Mouse (Mus musculus) liver, embryonic 14.5 days (tissue): ENCODE measurements around the gene Ankrd34a. TPM values are rescaled to one million over a fixed set of nuclear protein-coding genes. Genes with fewer than 3 reads are reported as not detected.

Experiments
- ATAC-seq: fragments of 200-750 bp; cut with Nextera tagmentation; 2 replicates; pipeline ENCODE4 v1.8.0; 2017; ENCODE audit warnings: moderate number of reproducible peaks, mild to moderate bottlenecking, moderate library complexity; ENCODE audit not compliant: insufficient read depth
- DNase-seq, 3 experiments: peaks; one replicate each; pipeline ENCODE4 v3.0.0-alpha.2; 2012 to 2013; ENCODE audit warnings: low read depth in 3 of 3, low spot score in 3 of 3
- H3K27ac ChIP-seq: fragments of 300-500 bp; sonication (generic); 2 replicates; pipeline ENCODE4 v1.5.1; 2014; ENCODE audit warnings: moderate library complexity, mild to moderate bottlenecking, control low read depth, inconsistent platforms
- H3K27me3 ChIP-seq: fragments of 300-500 bp; sonication (generic); 2 replicates; pipeline ENCODE4 v1.6.1; 2014; ENCODE audit warnings: mild to moderate bottlenecking, low read length, moderate library complexity; ENCODE audit not compliant: control insufficient read depth, insufficient read depth
- H3K36me3 ChIP-seq: fragments of 300-500 bp; sonication (generic); replicated peaks from 2 replicates; pipeline ENCODE4 v1.6.1; 2014; ENCODE audit warnings: low read depth; ENCODE audit not compliant: control insufficient read depth, insufficient read depth
- H3K4me1 ChIP-seq, 2 experiments: fragments of 200-500 bp in 1 of 2; fragments of 300-500 bp in 1 of 2; sonication (generic) in 1 of 2; replicated peaks; 2 replicates each; pipeline ENCODE4 v1.6.1; 2012 to 2014; ENCODE audit warnings: antibody characterized with exemption in 1 of 2, inconsistent platforms in 1 of 2, low read length in 1 of 2; ENCODE audit not compliant: control insufficient read depth in 2 of 2, insufficient read depth in 2 of 2
- H3K4me2 ChIP-seq: fragments of 300-500 bp; sonication (generic); 2 replicates; pipeline ENCODE4 v1.6.1; 2014; ENCODE audit warnings: low read depth, mild to moderate bottlenecking, control low read depth, moderate library complexity
- H3K4me3 ChIP-seq, 2 experiments: fragments of 200-500 bp in 1 of 2; fragments of 300-500 bp in 1 of 2; sonication (generic) in 1 of 2; 2 replicates each; pipeline ENCODE4 v1.5.1; 2012 to 2014; ENCODE audit warnings: low read depth in 2 of 2, low read length in 2 of 2, mild to moderate bottlenecking in 2 of 2, control low read depth in 1 of 2, inconsistent platforms in 1 of 2, moderate library complexity in 1 of 2; ENCODE audit not compliant: insufficient read depth in 1 of 2
- H3K9ac ChIP-seq: fragments of 300-500 bp; sonication (generic); replicated peaks from 2 replicates; pipeline ENCODE4 v1.6.1; 2014; ENCODE audit warnings: mild to moderate bottlenecking, control low read depth, moderate library complexity
- H3K9me3 ChIP-seq: fragments of 300-500 bp; sonication (generic); 2 replicates; pipeline ENCODE4 v1.6.1; 2016; ENCODE audit warnings: low read length, mixed read lengths; ENCODE audit not compliant: control insufficient read depth
- CTCF ChIP-seq: IDR thresholded peaks from 2 replicates; pipeline ENCODE4 v1.5.1; 2016; ENCODE audit warnings: antibody characterized with exemption, low read depth, control low read depth
- EP300 ChIP-seq: IDR thresholded peaks from 2 replicates; pipeline ENCODE4 v1.6.1; 2016; ENCODE audit warnings: antibody characterized with exemption, low read depth
- WGBS: fragments of 180-500 bp; shearing (Covaris S2); extraction: QIAGEN DNeasy Blood & Tissue Kit; methylation state at CpG from one replicate; pipeline ENCODE4 v1.1.7; 2014; ENCODE audit not compliant: insufficient replicate concordance; 5-methylcytosine and 5-hydroxymethylcytosine counted together
- polyA plus RNA-seq, 2 experiments: library from polyadenylated mRNA; depleted of rRNA in 1 of 2; stranded (reverse) in 1 of 2; unstranded in 1 of 2; fragments of >200 nt; fragmentation: Nextera tagmentation in 1 of 2; extraction: Ambion mirVana in 1 of 2; gene quantifications; 2 replicates each; pipeline versions ENCODE4 v1.2.1 to v1.2.3; 2012 to 2014

The Ankrd34a gene
- polyA plus RNA-seq, 2 experiments, result 0.08 TPM; not detected in 1

DNA sequence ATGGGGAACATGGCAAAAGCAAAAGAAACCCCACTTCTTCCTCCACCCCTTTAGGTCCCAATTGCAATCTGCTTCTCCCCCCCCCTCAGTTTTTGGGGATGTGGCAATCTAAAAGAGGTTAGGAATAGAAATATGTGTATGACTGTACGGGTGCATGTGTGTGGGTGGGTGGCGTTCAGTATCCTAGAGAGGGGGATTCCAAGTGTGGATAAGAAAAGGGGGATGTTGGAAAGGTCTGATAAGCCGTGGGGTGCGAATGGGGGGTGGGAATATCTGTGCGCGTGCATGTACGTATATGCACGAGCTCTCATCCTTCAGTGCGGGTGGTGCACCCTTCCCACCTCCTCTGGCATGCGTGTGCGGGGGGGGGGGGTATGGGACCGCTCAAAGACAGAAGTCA is 419 bp downstream of the Ankrd34a start:
- DNase-seq (no peak), ATAC-seq (no peak)
- H3K9me3 ChIP-seq, result no peaks in the 10 kb centered on the region
- H3K36me3 ChIP-seq, result no peaks in the 10 kb centered on the region
- peak overlapping the region in 1 of 2 experiments; percentile 35; a peak in 2 of 4 replicates for H3K4me3 ChIP-seq
- H3K4me1 ChIP-seq, result peaks cover 0 to 10% of the 10 kb centered on the region in 2 experiments; a peak in 2 of 4 replicates
- 3% methylated on average over 11 of the region's 12 CpGs for WGBS
- H3K4me2 ChIP-seq, result peak overlapping the region; percentile 57
- H3K27ac ChIP-seq, result no peak overlapping the region
- TF ChIP-seq EP300 (no peak), CTCF (no peak)
- peaks cover 70% of the 10 kb centered on the region for H3K27me3 ChIP-seq
- no peak overlapping the region for H3K9ac ChIP-seq

DNA sequence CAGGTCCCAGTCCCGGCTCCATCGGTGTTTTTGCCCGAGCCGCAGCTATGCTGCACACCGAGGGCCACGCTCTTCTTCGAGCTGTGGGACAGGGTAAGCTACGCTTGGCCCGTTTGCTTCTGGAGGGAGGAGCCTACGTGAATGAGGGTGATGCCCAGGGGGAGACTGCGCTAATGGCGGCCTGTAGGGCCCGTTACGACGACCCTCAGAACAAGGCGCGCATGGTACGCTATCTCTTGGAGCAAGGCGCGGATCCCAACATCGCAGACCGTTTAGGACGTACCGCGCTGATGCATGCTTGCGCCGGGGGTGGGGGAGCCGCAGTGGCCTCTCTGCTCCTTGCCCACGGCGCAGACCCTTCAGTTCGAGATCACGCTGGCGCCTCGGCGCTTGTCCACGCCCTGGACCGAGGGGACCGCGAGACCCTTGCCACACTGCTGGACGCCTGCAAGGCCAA is 1.0 kb downstream of the Ankrd34a start:
- Histone ChIP-seq H3K4me2 (peak overlapping the region; percentile 57), H3K4me3 (peak overlapping the region; percentile 12 to 35; a peak in 3 of 4 replicates), H3K4me1 (peaks cover 0 to 5% of the 10 kb centered on the region in 2 experiments; a peak in 2 of 4 replicates), H3K36me3 (no peaks in the 10 kb centered on the region), H3K9me3 (no peaks in the 10 kb centered on the region), H3K27ac (no peak overlapping the region), H3K9ac (no peak overlapping the region), H3K27me3 (peaks cover 76% of the 10 kb centered on the region)
- ATAC-seq (no peak), DNase-seq (no peak)
- TF ChIP-seq CTCF (no peak), EP300 (no peak)
- 2% methylated on average over 40 of the region's 40 CpGs for WGBS

DNA sequence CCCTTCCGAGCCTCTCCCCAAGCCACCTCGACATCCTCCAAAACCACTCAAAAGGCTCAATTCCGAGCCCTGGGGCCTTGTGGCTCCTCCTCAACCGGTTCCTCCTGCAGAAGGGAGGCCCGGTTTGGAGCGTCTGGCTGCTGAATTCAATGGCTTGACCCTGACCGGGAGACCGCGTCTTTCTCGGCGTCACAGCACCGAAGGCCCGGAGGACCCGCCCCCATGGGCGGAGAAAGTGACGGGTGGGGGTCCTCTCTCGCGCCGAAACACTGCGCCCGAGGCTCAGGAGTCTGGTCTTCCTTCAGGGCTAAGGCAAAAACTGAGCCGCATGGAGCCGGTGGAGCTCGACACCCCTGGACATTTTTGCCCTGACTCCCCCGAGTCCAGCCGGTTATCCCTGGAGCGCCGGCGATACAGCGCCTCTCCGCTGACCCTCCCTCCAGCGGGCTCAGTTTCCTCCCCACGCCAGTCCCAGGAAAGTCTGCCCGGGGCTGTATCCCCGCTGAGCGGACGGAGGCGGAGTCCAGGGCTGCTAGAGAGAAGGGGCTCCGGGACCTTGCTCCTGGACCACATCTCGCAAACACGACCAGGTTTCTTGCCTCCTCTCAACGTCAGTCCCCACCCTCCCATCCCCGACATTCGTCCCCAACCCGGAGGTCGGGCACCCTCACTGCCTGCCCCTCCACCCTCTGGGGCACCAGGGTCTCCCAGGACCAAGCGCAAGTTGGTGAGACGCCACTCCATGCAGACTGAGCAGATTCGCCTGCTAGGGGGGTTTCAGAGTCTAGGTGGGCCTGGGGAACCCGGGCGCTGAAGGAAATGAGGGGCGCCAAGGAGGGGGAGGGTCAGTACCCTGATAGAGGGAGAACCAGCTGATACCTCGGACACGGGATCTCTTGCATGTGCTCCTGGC is 2.0 kb downstream of the Ankrd34a start:
- ATAC-seq (no peak), DNase-seq (no peak)
- no peak overlapping the region for H3K27ac ChIP-seq
- peaks cover 79% of the 10 kb centered on the region for H3K27me3 ChIP-seq
- peak overlapping the region; percentile 57 for H3K4me2 ChIP-seq
- H3K9ac ChIP-seq, result no peak overlapping the region
- 4% methylated on average over 54 of the region's 54 CpGs for WGBS
- no peaks in the 10 kb centered on the region for H3K36me3 ChIP-seq
- H3K4me1 ChIP-seq, result no peaks in the 10 kb centered on the region; a peak in 1 of 4 replicates
- H3K4me3 ChIP-seq, result peak overlapping the region; percentile 10 to 35; a peak in 3 of 4 replicates
- no peaks in the 10 kb centered on the region for H3K9me3 ChIP-seq
- no peak for TF ChIP-seq EP300
- no peak for TF ChIP-seq CTCF

DNA sequence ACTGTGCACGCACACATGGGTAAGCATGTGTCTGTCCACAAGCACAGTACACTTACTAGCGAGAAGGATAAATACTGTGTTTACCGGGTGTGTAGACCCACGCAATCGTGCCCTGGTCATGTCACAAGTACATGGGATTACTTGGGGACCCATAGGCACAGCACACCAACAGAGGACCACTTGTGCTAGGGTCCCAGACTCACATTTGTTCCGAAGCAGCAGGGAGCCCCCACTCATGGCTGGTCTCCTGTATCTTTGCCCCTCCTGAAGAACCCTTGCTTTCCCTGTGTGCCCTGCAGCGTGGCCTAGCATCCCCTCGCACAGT is 2.6 kb downstream of the Ankrd34a start:
- no peak overlapping the region for H3K4me2 ChIP-seq
- no peaks in the 10 kb centered on the region; a peak in 1 of 4 replicates for H3K4me1 ChIP-seq
- H3K27me3 ChIP-seq, result peaks cover 79% of the 10 kb centered on the region
- H3K4me3 ChIP-seq, result no peak overlapping the region
- no peaks in the 10 kb centered on the region for H3K9me3 ChIP-seq
- TF ChIP-seq CTCF (no peak), EP300 (no peak)
- no peak overlapping the region for H3K27ac ChIP-seq
- no peak for DNase-seq
- H3K9ac ChIP-seq, result no peak overlapping the region
- 40% methylated on average over 8 of the region's 8 CpGs for WGBS
- no peak for ATAC-seq
- H3K36me3 ChIP-seq, result no peaks in the 10 kb centered on the region

DNA sequence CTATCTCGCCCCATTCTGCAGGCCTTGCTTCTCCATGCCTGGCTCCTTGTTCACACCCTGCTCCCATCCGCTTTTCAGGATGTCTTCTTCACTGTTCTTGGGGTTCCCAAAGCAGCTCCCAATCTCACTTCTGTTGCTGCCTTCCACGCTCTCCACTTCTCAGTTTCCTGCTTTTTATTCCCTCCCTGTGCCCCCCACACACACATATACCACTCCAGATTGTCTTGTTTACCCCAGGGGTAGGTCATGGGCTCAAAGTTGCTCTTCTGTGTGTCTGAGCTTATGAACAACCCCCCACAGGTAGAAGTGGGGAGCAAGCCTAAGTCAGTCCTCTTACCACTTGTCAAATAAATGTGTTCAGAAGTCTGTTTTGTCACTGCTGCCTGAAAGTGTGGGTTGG is 3.0 kb downstream of the Ankrd34a start:
- ATAC-seq (no peak), DNase-seq (no peak)
- 65% methylated on average over 3 of the region's 3 CpGs for WGBS
- no peaks in the 10 kb centered on the region; a peak in 1 of 4 replicates for H3K4me1 ChIP-seq
- H3K27me3 ChIP-seq, result peaks cover 79% of the 10 kb centered on the region
- TF ChIP-seq CTCF (no peak), EP300 (no peak)
- no peaks in the 10 kb centered on the region for H3K9me3 ChIP-seq
- H3K36me3 ChIP-seq, result no peaks in the 10 kb centered on the region
- no peak overlapping the region for H3K4me3 ChIP-seq
- no peak overlapping the region for H3K9ac ChIP-seq
- no peak overlapping the region for H3K27ac ChIP-seq
- no peak overlapping the region for H3K4me2 ChIP-seq
